Comparison of ENCODE assay signal across 18 mouse cellular contexts in genomic region chr6:66836932-66837331, GRCm38 (mm10). TPM values are rescaled to one million over a fixed set of nuclear protein-coding genes. Genes with fewer than 3 reads are reported as not detected.
DNase-seq lines count a peak whose midpoint lies in the region; ATAC-seq and TF ChIP-seq lines count a peak whose summit lies in the region.
"Had no signal": no experiment of that assay in that cellular context is flagged by ENCODE, and none has a peak within 500 bp of the region (broad histone marks: within the 10 kb centered on the region; RNA-seq: fewer than 3 reads in every experiment).

No protein-coding gene starts in this region.

- H3K36me3 ChIP-seq in intestine, postnatal 0 days (ENCODE audit: control insufficient read depth, insufficient read depth): no peaks in the 10 kb centered on the region
- no peaks in the 10 kb centered on the region for H3K36me3 ChIP-seq in intestine, embryonic 16.5 days (ENCODE audit: control insufficient read depth, insufficient read depth, low read length)
- H3K36me3 ChIP-seq: heart, embryonic 13.5 days; limb, embryonic 10.5 days; liver, embryonic 13.5 days had no signal

- H3K27ac ChIP-seq in intestine, postnatal 0 days (ENCODE audit: low read depth, low read length): no peak overlapping the region
- no peak overlapping the region for H3K27ac ChIP-seq in intestine, embryonic 16.5 days (ENCODE audit: low read length)
- H3K27ac ChIP-seq: heart, embryonic 13.5 days; limb, embryonic 10.5 days; liver, embryonic 13.5 days had no signal

- no peaks in the 10 kb centered on the region for H3K27me3 ChIP-seq in intestine, postnatal 0 days (replicated peaks; ENCODE audit: control insufficient read depth, insufficient read depth, low read length)
- no peaks in the 10 kb centered on the region for H3K27me3 ChIP-seq in intestine, embryonic 16.5 days (replicated peaks; ENCODE audit: control insufficient read depth, insufficient read depth, low read length)
- H3K27me3 ChIP-seq: heart, embryonic 13.5 days; liver, embryonic 13.5 days had no signal

- peak; percentile 58 for TF ChIP-seq CTCF in intestine, postnatal 0 days (IDR thresholded peaks at IDR 0.05; ENCODE audit: low read depth)

- no peaks in the 10 kb centered on the region for H3K9me3 ChIP-seq in intestine, postnatal 0 days (ENCODE audit: control insufficient read depth)
- H3K9me3 ChIP-seq in intestine, embryonic 16.5 days (ENCODE audit: control insufficient read depth, low read length): no peaks in the 10 kb centered on the region
- H3K9me3 ChIP-seq: heart, embryonic 13.5 days; limb, embryonic 10.5 days; liver, embryonic 13.5 days had no signal

- no peak overlapping the region for H3K4me3 ChIP-seq in intestine, postnatal 0 days (ENCODE audit: low read depth, low read length)
- no peak overlapping the region for H3K4me3 ChIP-seq in intestine, embryonic 16.5 days (ENCODE audit: low read length)
- H3K4me3 ChIP-seq: heart, embryonic 13.5 days; limb, embryonic 10.5 days; liver, embryonic 13.5 days; myocyte had no signal

- ATAC-seq in intestine, postnatal 0 days: no peak
- ATAC-seq in intestine, embryonic 16.5 days: no peak

- no peak overlapping the region for H3K9ac ChIP-seq in intestine, postnatal 0 days (ENCODE audit: low read depth, low read length)
- H3K9ac ChIP-seq in intestine, embryonic 16.5 days (ENCODE audit: low read depth, low read length): no peak overlapping the region
- H3K9ac ChIP-seq: heart, embryonic 13.5 days; liver, embryonic 13.5 days had no signal

- no peaks in the 10 kb centered on the region for H3K4me1 ChIP-seq in intestine, postnatal 0 days (replicated peaks; ENCODE audit: control insufficient read depth, insufficient read depth, low read length)
- no peaks in the 10 kb centered on the region for H3K4me1 ChIP-seq in intestine, embryonic 16.5 days (ENCODE audit: control insufficient read depth, insufficient read depth, low read length)
- H3K4me1 ChIP-seq: heart, embryonic 13.5 days; limb, embryonic 10.5 days; liver, embryonic 13.5 days had no signal

- H3K4me2 ChIP-seq in intestine, postnatal 0 days (replicated peaks; ENCODE audit: low read depth): no peak overlapping the region
- H3K4me2 ChIP-seq in intestine, embryonic 16.5 days (ENCODE audit: low read depth, low read length): no peak overlapping the region
- H3K4me2 ChIP-seq: heart, embryonic 13.5 days; liver, embryonic 13.5 days; midbrain, embryonic 11.5 days had no signal

- DNase-seq in thymus, postnatal 0 days (ENCODE audit: low spot score): peak; percentile 15
- no peak for DNase-seq in thymus, adult 18-20 months
- DNase-seq in adipocyte (ENCODE audit: low spot score): peak; percentile 38
- DNase-seq in cerebellum, adult 11 months: no peak
- DNase-seq in ovary, adult 18-20 months (ENCODE audit: low spot score): no peak
- DNase-seq: adrenal gland, adult 8-10 months; gastrocnemius, postnatal 25 days; kidney, adult 11 months; layer of hippocampus, postnatal 36 days; liver, embryonic 13.5 days; lung, postnatal 14 days had no signal

RNA-seq across cellular contexts. Expression of gene Vmn1r39, which starts 26.5 kb away (rescaled TPM):
- polyA plus RNA-seq in intestine, postnatal 0 days (2015; fragmentation: Nextera tagmentation; extraction: Ambion mirVana): not detected in 2 replicates
- polyA plus RNA-seq in intestine, embryonic 16.5 days (2015; fragmentation: Nextera tagmentation; extraction: Ambion mirVana): not detected in 2 replicates
- polyA plus RNA-seq in thymus, postnatal 0 days (2015; fragmentation: Nextera tagmentation; extraction: Ambion mirVana): not detected in 2 replicates
- polyA plus RNA-seq: embryonic facial prominence, embryonic 11.5 days; heart, embryonic 13.5 days; limb, embryonic 10.5 days; liver, embryonic 13.5 days; midbrain, embryonic 11.5 days; myocyte had no signal

RNA-seq across cellular contexts. Expression of gene Vmn1r38, which starts 54.5 kb away (rescaled TPM):
- polyA plus RNA-seq in intestine, postnatal 0 days (2015; fragmentation: Nextera tagmentation; extraction: Ambion mirVana): not detected in 2 replicates
- not detected in 2 replicates for polyA plus RNA-seq in intestine, embryonic 16.5 days (2015; fragmentation: Nextera tagmentation; extraction: Ambion mirVana)
- not detected in 2 replicates for polyA plus RNA-seq in thymus, postnatal 0 days (2015; fragmentation: Nextera tagmentation; extraction: Ambion mirVana)
- polyA plus RNA-seq: embryonic facial prominence, embryonic 11.5 days; heart, embryonic 13.5 days; limb, embryonic 10.5 days; liver, embryonic 13.5 days; midbrain, embryonic 11.5 days; myocyte had no signal

RNA-seq across cellular contexts. Expression of gene Gng12, which starts 59.3 kb away (rescaled TPM):
- 265 and 271 TPM in 2 replicates for polyA plus RNA-seq in intestine, postnatal 0 days (2015; fragmentation: Nextera tagmentation; extraction: Ambion mirVana)
- 165 and 186 TPM in 2 replicates for polyA plus RNA-seq in intestine, embryonic 16.5 days (2015; fragmentation: Nextera tagmentation; extraction: Ambion mirVana)
- 34.5 and 39.6 TPM in 2 replicates for polyA plus RNA-seq in thymus, postnatal 0 days (2015; fragmentation: Nextera tagmentation; extraction: Ambion mirVana)

Comparison
In these comparisons a context has a peak if more than half of its experiments do, and no peak if none do; other contexts are left out.
1. DNase-seq: peak in thymus, postnatal 0 days (single experiment) and adipocyte (single experiment); none in thymus, adult 18-20 months (0 of 2), cerebellum, adult 11 months (single experiment) and ovary, adult 18-20 months (single experiment).